ENCODE assay signal across 1 mouse cellular context in genomic region chr6:120832097-120832496, GRCm38 (mm10).
A peak's percentile ranks its signal among the peaks of the same experiment; 100 is the strongest.
TF ChIP-seq lines count a peak whose summit lies in the region.

No protein-coding gene starts in this region.

TF ChIP-seq in MEL, 35 proteins besides CTCF, POLR2A, EP300 and RAD21 (continued from another document):
- TF ChIP-seq TAL1 (IDR thresholded peaks at IDR 0.05; ENCODE audit: low read length) (peak; percentile 21; the same call in 1 of the 2 replicates), GABPA (IDR thresholded peaks at IDR 0.05; ENCODE audit: low read depth, low read length) (peak; percentile 66), CHD2 (IDR thresholded peaks at IDR 0.05; ENCODE audit: low read length) (no peak), MAX (IDR thresholded peaks at IDR 0.05; ENCODE audit: low read length) (no peak), MEF2A (IDR thresholded peaks at IDR 0.05; ENCODE audit: extremely low read depth, insufficient replicate concordance, low read depth, low read length, poor library complexity, severe bottlenecking) (no peak), USF2 (IDR thresholded peaks at IDR 0.05; ENCODE audit: borderline replicate concordance in 1 of 2, insufficient read depth in 1 of 2, low read depth in 1 of 2, low read length in 2 of 2) (no peak), KAT2A (conservative IDR thresholded peaks at IDR 0.05; ENCODE audit: low read depth, low read length) (no peak), MYC (IDR thresholded peaks at IDR 0.05; ENCODE audit: low read depth, low read length) (0 out of 2 replicates have a peak, but pooled peaks have one; percentile 31), USF1 (IDR thresholded peaks at IDR 0.05; ENCODE audit: low read depth, low read length) (no peak), SMC3 (IDR thresholded peaks at IDR 0.05; ENCODE audit: low read depth, low read length) (no peak), ZMIZ1 (IDR thresholded peaks at IDR 0.05; ENCODE audit: low read depth, low read length) (no peak), GATA1 (IDR thresholded peaks at IDR 0.05; ENCODE audit: low read depth, low read length) (peak; percentile 86), MXI1 (IDR thresholded peaks at IDR 0.05; ENCODE audit: low read depth, low read length) (no peak), POLR2AphosphoS2 (IDR thresholded peaks at IDR 0.05; ENCODE audit: low read length) (no peak), POLR2AphosphoS5 (IDR thresholded peaks at IDR 0.05; ENCODE audit: borderline replicate concordance, low read depth, low read length) (no peak), E2F4 (IDR thresholded peaks at IDR 0.05; ENCODE audit: borderline replicate concordance, low read depth, low read length) (no peak), RCOR1 (IDR thresholded peaks at IDR 0.05; ENCODE audit: low read depth, low read length) (peak; percentile 79; the same call in 1 of the 2 replicates), ZC3H11A (IDR thresholded peaks at IDR 0.05; ENCODE audit: low read depth, low read length) (no peak), MYB (IDR thresholded peaks at IDR 0.05; ENCODE audit: low read depth, low read length) (no peak; the same call in 1 of the 2 replicates), MAZ (IDR thresholded peaks at IDR 0.05; ENCODE audit: low read depth, low read length) (0 out of 2 replicates have a peak, but pooled peaks have one; percentile 69), ZKSCAN1 (IDR thresholded peaks at IDR 0.05; ENCODE audit: low read depth, low read length) (no peak)
